Mouse (Mus musculus) ovary, postnatal 10 days (tissue): ENCODE measurements around the gene Nox1.

Experiments
- DNase-seq: peaks from one replicate; pipeline ENCODE4 v3.0.0; 2022; ENCODE audit warnings: low spot score

Gene Nox1

DNA sequence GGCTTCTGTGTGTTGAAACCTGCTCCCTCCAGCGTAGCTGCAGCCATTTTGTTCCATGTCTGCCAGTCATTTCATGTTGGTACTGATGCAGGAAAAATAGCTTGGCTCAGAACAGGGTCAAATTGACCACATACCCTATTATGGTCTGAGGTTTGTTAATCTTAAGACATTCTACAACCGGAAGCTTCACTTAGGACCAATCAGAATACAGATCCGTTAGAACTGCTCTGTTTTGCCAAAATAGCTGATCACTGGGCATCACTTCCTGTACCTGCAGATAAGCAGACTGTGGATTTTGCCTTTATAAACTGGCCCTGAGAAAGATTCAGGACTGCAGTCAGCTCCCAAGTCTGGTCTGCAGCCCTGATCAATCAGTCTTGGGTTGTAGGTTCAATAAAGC, 93.2 kb downstream of the Nox1 start:
- no peak for DNase-seq

GRCm38 (mm10) chrX:134116417-134116816, 105.3 kb downstream of the Nox1 start:
- DNase-seq: no peak

GRCm38 (mm10) chrX:134111767-134112166, 110.0 kb downstream of the Nox1 start:
- DNase-seq: no peak

DNA sequence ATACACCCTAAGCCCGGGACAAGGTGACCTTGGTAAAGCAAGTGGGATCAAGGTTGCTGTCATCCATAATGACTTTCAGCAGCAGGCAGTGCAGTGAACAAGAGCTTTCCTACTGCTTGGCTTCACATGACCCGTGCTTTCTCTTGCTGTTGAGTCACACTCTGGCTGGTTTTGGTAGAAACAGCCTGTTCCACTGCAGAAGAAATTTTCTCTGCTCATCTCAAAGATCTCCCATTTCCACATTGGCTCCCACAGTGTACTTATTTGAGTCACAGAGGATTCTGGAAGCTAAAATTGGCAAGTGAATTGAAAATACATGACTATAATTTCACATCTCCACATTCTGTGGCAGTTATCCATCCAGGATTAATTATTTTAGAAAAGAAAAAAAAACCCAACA, 119.1 kb downstream of the Nox1 start:
- DNase-seq: no peak

DNA sequence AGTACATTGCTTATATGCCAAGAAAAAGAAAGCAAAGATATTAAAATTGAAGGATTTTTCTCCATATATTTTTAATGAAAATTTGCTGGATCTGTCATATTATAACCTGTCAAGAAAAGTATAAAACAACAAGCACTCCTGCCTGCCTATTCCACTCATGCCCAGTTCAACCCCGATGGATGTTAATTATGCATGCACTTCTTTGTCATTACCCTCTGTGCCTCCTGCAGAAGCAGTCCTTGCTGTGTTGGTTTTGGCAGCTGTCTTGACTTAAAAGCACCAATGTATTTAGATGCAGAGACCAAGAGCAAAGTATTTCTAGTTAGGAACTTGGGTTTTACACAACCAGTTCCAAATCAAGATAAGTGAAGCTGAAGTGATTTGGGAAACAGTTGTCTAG, 136.3 kb downstream of the Nox1 start:
- no peak for DNase-seq

DNA sequence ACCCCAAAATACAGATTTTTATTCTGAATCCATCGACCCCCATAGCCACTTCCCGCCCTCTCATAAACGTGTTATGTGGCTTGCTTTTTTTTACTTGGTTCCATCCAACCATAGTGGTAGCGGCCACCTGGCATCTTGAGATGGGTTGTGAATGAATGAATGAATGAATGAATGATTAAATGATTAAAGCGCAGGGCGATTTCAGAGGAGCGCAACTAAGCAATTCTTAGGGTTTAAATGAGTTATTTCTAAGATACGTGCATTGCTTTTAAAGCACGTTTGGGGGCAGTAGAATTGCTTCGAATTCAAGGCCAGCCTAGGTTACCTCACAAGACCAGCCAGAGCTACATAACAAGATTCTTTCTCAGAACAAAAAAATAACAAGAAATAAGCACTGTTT, 162.0 kb downstream of the Nox1 start:
- no peak for DNase-seq

DNA sequence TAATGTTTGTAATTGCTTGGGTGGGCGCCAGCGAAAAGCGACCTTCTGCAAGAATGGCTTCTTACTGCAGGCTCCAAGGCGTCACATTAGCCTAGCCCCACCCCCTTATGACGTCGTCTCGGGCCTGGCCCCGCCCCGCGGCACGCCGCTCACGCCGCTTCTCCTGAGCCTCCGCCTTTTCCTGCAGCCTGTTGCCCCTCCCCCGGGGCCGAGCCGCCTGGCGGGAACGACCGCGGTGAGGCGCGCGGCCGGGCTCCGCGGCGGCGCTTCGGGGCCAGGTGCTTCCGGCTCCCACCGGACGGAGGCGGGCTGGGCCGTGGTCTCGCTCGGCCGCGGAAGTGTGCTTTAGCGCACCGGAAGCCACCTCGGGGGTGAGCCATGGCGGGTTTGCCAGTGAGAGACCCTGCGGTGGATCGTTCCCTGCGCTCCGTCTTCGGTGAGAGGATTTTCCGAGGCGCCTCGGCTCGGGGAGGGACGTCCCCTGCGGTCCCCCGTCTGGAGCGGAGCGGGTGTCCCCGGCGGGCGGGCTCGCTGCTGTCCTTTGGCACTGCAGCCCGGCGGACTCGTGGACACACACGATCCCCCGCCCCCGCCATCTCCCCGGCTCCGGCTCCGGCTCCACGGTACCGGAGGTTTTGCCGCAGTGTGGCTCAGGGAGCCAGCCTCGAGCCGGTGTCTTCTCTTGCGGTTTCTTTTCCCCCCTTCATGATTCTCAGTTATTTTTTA, 162.6 kb downstream of the Nox1 start, which contains the start of gene Cstf2:
TSS of gene Cstf2 (plus strand) at position 201 of the 726 bp plus-strand sequence.
- peak; percentile 75 for DNase-seq

DNA sequence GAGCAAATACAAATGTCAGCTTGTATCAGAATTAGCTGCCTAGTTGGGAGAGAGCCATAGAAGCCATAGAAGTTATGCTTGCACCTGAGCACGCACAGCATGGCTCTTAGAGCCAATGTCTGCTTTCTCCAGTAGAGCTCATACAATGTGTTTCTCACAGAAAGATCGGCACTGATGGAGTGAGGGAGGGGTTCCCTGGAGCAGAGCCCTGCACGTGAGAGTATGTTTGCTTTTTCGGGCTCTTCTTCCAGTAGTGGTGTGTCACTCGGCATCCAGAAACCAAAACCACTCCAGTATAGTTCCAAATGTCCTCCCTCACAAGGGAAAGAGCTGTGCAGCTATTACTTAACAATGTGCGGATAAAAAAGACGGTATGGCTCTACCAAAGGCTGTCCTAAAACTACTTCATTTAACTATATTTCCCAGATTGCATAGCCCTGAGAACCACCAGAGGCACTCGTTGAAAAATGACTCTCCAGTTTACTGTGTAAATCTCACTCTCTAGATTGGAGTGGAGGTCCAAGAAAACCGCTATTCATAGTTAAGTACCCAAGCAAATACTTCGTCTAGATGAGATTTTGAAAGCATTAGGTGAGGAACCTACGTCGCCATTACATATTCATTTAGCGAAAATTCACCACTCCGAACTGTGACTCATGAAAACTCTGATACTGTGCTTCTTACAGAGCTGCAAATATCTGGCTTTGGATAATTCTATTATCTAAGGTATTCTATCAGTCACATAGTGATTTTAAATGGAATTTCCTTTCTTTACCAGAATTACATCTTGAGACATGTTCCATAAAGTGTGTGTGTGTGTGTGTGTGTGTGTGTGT, 163.5 kb downstream of the Nox1 start:
- DNase-seq: no peak

DNA sequence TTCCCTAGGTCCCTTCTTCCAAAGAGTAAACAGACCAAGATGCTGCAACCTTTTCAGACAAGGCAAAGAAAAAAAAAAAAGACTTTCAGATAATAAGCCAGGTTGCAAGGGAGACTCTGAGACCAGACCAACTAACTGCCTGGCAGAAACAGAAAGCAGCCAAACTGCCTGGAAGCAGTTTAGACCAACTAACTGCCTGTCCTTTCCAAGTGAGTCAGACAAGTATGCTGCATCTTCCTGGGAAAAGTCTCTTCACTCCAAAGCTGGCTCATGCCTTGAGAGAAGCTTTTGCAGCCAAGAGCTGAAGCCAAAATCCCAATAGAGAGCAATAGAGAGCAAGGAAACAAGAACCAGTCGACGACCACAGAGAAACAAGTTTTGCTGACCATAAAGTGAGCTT, 164.9 kb downstream of the Nox1 start:
- DNase-seq: no peak

DNA sequence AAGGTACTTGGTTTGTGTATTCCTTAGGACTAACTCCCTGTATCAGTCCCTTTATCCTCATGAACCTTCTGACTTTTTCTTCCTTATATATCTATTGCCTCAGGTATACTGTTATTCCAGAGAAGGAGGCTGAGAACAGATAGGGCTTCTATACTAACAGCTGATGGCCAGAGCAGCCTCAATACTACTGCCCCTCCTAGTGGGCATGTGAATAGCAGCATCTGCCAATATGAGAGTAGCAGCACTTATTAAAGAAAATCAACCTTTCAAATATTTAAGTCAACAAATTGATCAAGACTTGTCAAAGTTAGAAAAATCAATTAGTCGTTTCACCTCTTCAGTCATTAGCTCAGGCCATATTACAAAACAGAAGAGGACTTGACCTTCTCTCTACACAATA, 172.8 kb downstream of the Nox1 start:
- DNase-seq: no peak
